Mouse (Mus musculus) telencephalon, adult 2 months (tissue): ENCODE data around the gene Serp2.

Experiments
- DNase-seq: peaks from one replicate; pipeline ENCODE4 v3.0.0-alpha.2; 2011; ENCODE audit warnings: low read depth, low spot score

The Serp2 gene

GRCm38 (mm10) chr14:76499492-76499891, 57.2 kb downstream of the Serp2 start:
- no peak for DNase-seq

GRCm38 (mm10) chr14:76498210-76498609, 58.5 kb downstream of the Serp2 start:
- DNase-seq, result no peak

GRCm38 (mm10) chr14:76497187-76497586, 59.5 kb downstream of the Serp2 start:
- DNase-seq, result no peak

- no peak for DNase-seq
Observed at GRCm38 (mm10) chr14:76495022-76495421, 61.7 kb downstream of the Serp2 start.

GRCm38 (mm10) chr14:76489128-76489527, 67.6 kb downstream of the Serp2 start:
- DNase-seq, result no peak

GRCm38 (mm10) chr14:76488101-76489044, 68.3 kb downstream of the Serp2 start:
- DNase-seq, result no peak

GRCm38 (mm10) chr14:76487609-76488008, 69.1 kb downstream of the Serp2 start:
- DNase-seq, result no peak

- DNase-seq, result no peak
Observed at GRCm38 (mm10) chr14:76483701-76484100, 73.0 kb downstream of the Serp2 start.
